Mouse (Mus musculus) bone marrow, adult 2 months (tissue): Measurements from ENCODE around the gene Nek9. TPM values are rescaled to one million over a fixed set of nuclear protein-coding genes. Genes with fewer than 3 reads are reported as not detected.
A peak's percentile ranks its signal among the peaks of the same experiment; 100 is the strongest.

ENCODE experiments used
- H3K27ac ChIP-seq: fragments of 200-500 bp; 2 replicates; pipeline ENCODE4 v1.5.1; 2012; ENCODE audit warnings: low read depth, mild to moderate bottlenecking, control low read depth, inconsistent platforms, low read length; ENCODE audit not compliant: control insufficient read depth, poor library complexity, insufficient read depth
- H3K4me1 ChIP-seq: fragments of 200-500 bp; 2 replicates; pipeline ENCODE4 v1.6.1; 2011; ENCODE audit warnings: low read length; ENCODE audit not compliant: control insufficient read depth, insufficient read depth
- H3K4me3 ChIP-seq: fragments of 200-500 bp; replicated peaks from 2 replicates; pipeline ENCODE3; 2011; ENCODE audit warnings: mild to moderate bottlenecking, low read depth, low read length, control low read depth; ENCODE audit not compliant: control insufficient read depth
- CTCF ChIP-seq: fragments of 200-500 bp; IDR thresholded peaks from 2 replicates; pipeline ENCODE4 v1.5.1; 2011; ENCODE audit warnings: low read length, control low read depth; ENCODE audit not compliant: control insufficient read depth, insufficient read depth
- POLR2A ChIP-seq: fragments of 200-500 bp; IDR thresholded peaks from 2 replicates; pipeline ENCODE4 v1.6.1; 2011; ENCODE audit warnings: low read depth, mild to moderate bottlenecking, control low read depth, low read length, borderline replicate concordance; ENCODE audit not compliant: control insufficient read depth
- WGBS: fragments of 180-500 bp; shearing (Covaris S2); methylation state at CpG from one replicate; pipeline ENCODE4 v1.1.7; 2018; 5-methylcytosine and 5-hydroxymethylcytosine counted together
- polyA plus RNA-seq: library from polyadenylated mRNA; stranded (reverse); fragments of >200 nt; gene quantifications from 2 replicates; pipeline ENCODE4 v1.2.4, GENCODE M21; 2011; ENCODE audit warnings: low replicate concordance; ENCODE audit not compliant: missing spikeins, insufficient read depth, insufficient read length

The Nek9 gene
- polyA plus RNA-seq, 1 experiment, result 25.4 TPM

DNA sequence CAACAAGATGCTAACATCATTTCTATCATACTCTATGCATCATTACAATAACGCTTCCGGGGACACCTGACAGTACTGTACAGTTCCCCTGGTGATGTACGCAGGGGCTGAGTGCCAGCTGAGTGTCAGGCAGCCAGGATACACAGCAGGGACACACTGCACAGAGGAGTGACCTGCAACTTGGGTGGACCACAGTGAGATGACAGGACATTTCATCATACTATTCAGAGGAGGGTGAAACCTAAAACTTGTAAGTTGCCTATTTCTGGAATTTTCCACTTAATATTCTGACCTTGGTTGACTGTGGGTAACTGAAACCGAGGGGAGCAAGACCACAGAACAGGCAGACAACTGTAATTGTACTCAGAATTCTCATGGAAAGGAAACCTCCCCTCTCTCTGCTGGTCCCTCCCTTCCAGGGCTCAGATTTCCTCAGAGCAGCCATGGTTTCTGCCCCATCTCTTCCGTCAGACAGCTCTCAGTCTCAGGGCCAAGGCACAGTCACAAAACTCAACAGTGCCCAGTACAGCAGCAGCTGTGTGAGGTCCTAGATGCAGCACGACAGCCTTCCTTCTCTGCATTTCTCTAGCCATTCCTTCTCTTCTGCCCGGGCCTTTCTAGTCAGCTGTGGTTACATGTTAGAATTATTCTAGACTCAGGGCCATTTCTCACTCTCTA, 82.9 kb downstream of the Nek9 start:
- Histone ChIP-seq H3K4me1 (peaks cover 6% of the 10 kb centered on the region), H3K27ac (peak overlapping the region; percentile 56), H3K4me3 (no peak overlapping the region)
- TF ChIP-seq CTCF (no peak), POLR2A (no peak)
- WGBS, result 50% methylated on average over 7 of the region's 7 CpGs

DNA sequence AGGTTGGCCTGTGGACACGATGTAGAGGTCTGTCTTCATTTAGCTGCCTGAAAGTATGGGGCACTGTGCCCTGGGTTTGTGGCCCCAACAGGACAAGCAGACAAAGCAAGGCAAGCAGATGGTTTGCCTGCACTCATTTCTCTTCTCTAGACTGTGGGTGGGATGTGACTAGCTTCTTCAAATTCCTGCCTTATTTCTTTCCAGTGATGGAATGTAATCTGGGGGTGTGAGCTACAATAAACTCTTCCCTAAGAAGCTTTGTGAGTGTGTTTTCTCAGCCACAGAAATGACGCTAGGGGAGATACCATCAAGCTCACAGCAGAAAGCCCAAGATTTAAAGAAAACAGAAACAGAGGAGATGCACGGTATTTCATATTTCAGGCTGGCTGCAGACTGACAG, 87.1 kb downstream of the Nek9 start:
- H3K4me1 ChIP-seq, result peaks cover 4% of the 10 kb centered on the region; the same call in 1 of the 2 replicates
- H3K4me3 ChIP-seq, result no peak overlapping the region
- TF ChIP-seq POLR2A (no peak), CTCF (no peak)
- no peak overlapping the region for H3K27ac ChIP-seq
- 82% methylated on average over 3 of the region's 3 CpGs for WGBS

Other genes starting within 250 kb of the Nek9 start
- gene Prox2, start 228.6 kb downstream of the Nek9 start, polyA plus RNA-seq, result 2.2 and 2.9 TPM in 2 replicates
- 87.0 and 102 TPM in 2 replicates for gene Dlst, start 228.5 kb downstream of the Nek9 start, polyA plus RNA-seq
- gene Rps6kl1, start 188.1 kb downstream of the Nek9 start, polyA plus RNA-seq, result 0.63 TPM in 1 of 2 replicates, not detected in the other
- gene Pgf, start 161.6 kb downstream of the Nek9 start, polyA plus RNA-seq, result 1.6 TPM in 1 of 2 replicates, not detected in the other
- 17.0 and 32.9 TPM in 2 replicates for gene Eif2b2, start 119.9 kb downstream of the Nek9 start, polyA plus RNA-seq
- 5.2 and 6.2 TPM in 2 replicates for gene Mlh3, start 68.8 kb downstream of the Nek9 start, polyA plus RNA-seq
- 8.1 and 20.6 TPM in 2 replicates for gene Acyp1, start 50.9 kb downstream of the Nek9 start, polyA plus RNA-seq
- gene Zc2hc1c, start 50.8 kb downstream of the Nek9 start, polyA plus RNA-seq, result 0.72 TPM in 1 of 2 replicates, not detected in the other
- 39.8 and 59.6 TPM in 2 replicates for gene Tmed10, start 35.5 kb upstream of the Nek9 start, polyA plus RNA-seq
- gene Fos, start 134.5 kb upstream of the Nek9 start, polyA plus RNA-seq, result 8.6 TPM in 1 of 2 replicates, not detected in the other